Mouse (Mus musculus): ENCODE data around the gene March5.

Gene March5

GRCm38 (mm10) chr19:37207303-37208175, at the start of gene March5:
TSS of gene March5 (plus strand) at chr19:37207543.
- in situ Hi-C loops (cut with MboI; ENCODE audit: unreplicated experiment in 2 of 2) = loop anchor here (5.0 kb wide), 2 partner anchors 120 to 155 kb away; no protein-coding TSS in a partner anchor

GRCm38 (mm10) chr19:37172096-37172495, 35.2 kb upstream of the March5 start:
- in situ Hi-C loops (cut with MboI; ENCODE audit: unreplicated experiment in 2 of 2) = no loop called here

- in situ Hi-C loops (cut with MboI; ENCODE audit: unreplicated experiment in 2 of 2) = no loop called here
Measured at GRCm38 (mm10) chr19:37172566-37173130, 34.7 kb upstream of the March5 start.

GRCm38 (mm10) chr19:37173331-37174115, 33.8 kb upstream of the March5 start:
- in situ Hi-C loops (cut with MboI; ENCODE audit: unreplicated experiment in 2 of 2) = no loop called here

GRCm38 (mm10) chr19:37174116-37174715, 33.1 kb upstream of the March5 start:
- in situ Hi-C loops (cut with MboI; ENCODE audit: unreplicated experiment in 2 of 2) = no loop called here

GRCm38 (mm10) chr19:37174716-37175435, 32.5 kb upstream of the March5 start:
- in situ Hi-C loops (cut with MboI; ENCODE audit: unreplicated experiment in 2 of 2) = loop anchor here in 1 of 2 experiments (5.0 kb wide), 1 partner anchor 68 kb away; no protein-coding TSS in a partner anchor

- in situ Hi-C loops (cut with MboI; ENCODE audit: unreplicated experiment in 2 of 2) = loop anchor here in 1 of 2 experiments (5.0 kb wide), 1 partner anchor 68 kb away; no protein-coding TSS in a partner anchor
Measured at GRCm38 (mm10) chr19:37175436-37175805, 31.9 kb upstream of the March5 start.

GRCm38 (mm10) chr19:37175919-37176318, 31.4 kb upstream of the March5 start:
- in situ Hi-C loops (cut with MboI; ENCODE audit: unreplicated experiment in 2 of 2) = loop anchor here in 1 of 2 experiments (5.0 kb wide), 1 partner anchor 69 kb away; no protein-coding TSS in a partner anchor

- in situ Hi-C loops (cut with MboI; ENCODE audit: unreplicated experiment in 2 of 2) = loop anchor here in 1 of 2 experiments (5.0 kb wide), 1 partner anchor 70 kb away; no protein-coding TSS in a partner anchor
Measured at GRCm38 (mm10) chr19:37176879-37177462, 30.4 kb upstream of the March5 start.

- in situ Hi-C loops (cut with MboI; ENCODE audit: unreplicated experiment in 2 of 2) = loop anchor here in 1 of 2 experiments (5.0 kb wide), 1 partner anchor 71 kb away; no protein-coding TSS in a partner anchor
Measured at GRCm38 (mm10) chr19:37177819-37178708, 29.3 kb upstream of the March5 start.

- in situ Hi-C loops (cut with MboI; ENCODE audit: unreplicated experiment in 2 of 2) = no loop called here
Measured at GRCm38 (mm10) chr19:37188366-37188948, 18.9 kb upstream of the March5 start.

- in situ Hi-C loops (cut with MboI; ENCODE audit: unreplicated experiment in 2 of 2) = no loop called here
Measured at GRCm38 (mm10) chr19:37192475-37193058, 14.8 kb upstream of the March5 start.

- in situ Hi-C loops (cut with MboI; ENCODE audit: unreplicated experiment in 2 of 2) = no loop called here
Measured at GRCm38 (mm10) chr19:37198165-37198880, 9.0 kb upstream of the March5 start.

GRCm38 (mm10) chr19:37199889-37200288, 7.5 kb upstream of the March5 start:
- in situ Hi-C loops (cut with MboI; ENCODE audit: unreplicated experiment in 2 of 2) = no loop called here

GRCm38 (mm10) chr19:37203371-37203770, 4.0 kb upstream of the March5 start:
- in situ Hi-C loops (cut with MboI; ENCODE audit: unreplicated experiment in 2 of 2) = no loop called here

- in situ Hi-C loops (cut with MboI; ENCODE audit: unreplicated experiment in 2 of 2) = loop anchor here (5.0 kb wide), 2 partner anchors 118 to 153 kb away; no protein-coding TSS in a partner anchor
Measured at GRCm38 (mm10) chr19:37205155-37205554, 2.2 kb upstream of the March5 start.

Data from v-Abl transformed pro-B cells (cell line).